Mouse (Mus musculus) stomach, postnatal 0 days (tissue): Measurements from ENCODE around the gene Mst1.

ENCODE experiments used
- CTCF ChIP-seq: IDR thresholded peaks from 2 replicates; pipeline ENCODE4 v1.5.1; 2016; ENCODE audit warnings: antibody characterized with exemption, low read depth, mild to moderate bottlenecking, moderate library complexity
- EP300 ChIP-seq: optimal IDR thresholded peaks from 2 replicates; pipeline ENCODE3; 2016; ENCODE audit warnings: antibody characterized with exemption

DNA sequence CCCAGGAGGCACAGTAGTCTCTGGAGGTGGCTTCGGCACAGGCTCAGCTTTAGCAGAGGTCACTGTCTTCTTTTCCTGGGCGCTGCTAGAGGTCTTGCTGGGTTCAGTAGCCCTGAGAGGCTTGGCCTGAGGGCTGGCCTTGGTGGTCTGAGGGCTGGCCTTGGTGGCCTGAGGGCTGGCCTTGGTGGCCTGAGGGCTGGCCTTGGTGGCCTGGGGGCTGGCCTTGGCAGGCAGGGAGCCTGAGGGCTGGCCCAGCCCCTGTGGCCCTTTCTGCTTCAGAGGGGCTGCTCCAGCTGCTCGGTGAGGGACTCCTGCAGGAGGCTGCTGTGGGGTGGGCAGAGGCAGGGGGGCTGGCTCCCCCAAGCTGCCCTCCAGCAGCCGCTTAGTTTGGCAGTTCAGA, 36.9 kb downstream of the Mst1 start:
- TF ChIP-seq CTCF (no peak), EP300 (no peak)
